Mouse (Mus musculus) adrenal gland, adult 18-20 months (tissue): ENCODE measurements around the gene Slc25a16. TPM values are rescaled to one million over a fixed set of nuclear protein-coding genes. Genes with fewer than 3 reads are reported as not detected.
"Not testable (repeated sequence)": the region's sequence is repeated elsewhere in the genome, so short reads cannot be mapped to it uniquely, and the experiment has no call there.

Source experiments
- DNase-seq, 2 experiments: peaks; one replicate each; pipeline ENCODE4 v3.0.0; 2021 to 2022; ENCODE audit warnings: low spot score in 2 of 2
- total RNA-seq, 2 experiments: library from RNA; stranded (reverse); gene quantifications; 1 replicate in 1 of 2; 2 replicates in 1 of 2; pipeline ENCODE4 v1.2.3; 2021

Slc25a16 gene
- total RNA-seq, 2 experiments from 2014 or later: 29.6 to 42.8 TPM

DNA sequence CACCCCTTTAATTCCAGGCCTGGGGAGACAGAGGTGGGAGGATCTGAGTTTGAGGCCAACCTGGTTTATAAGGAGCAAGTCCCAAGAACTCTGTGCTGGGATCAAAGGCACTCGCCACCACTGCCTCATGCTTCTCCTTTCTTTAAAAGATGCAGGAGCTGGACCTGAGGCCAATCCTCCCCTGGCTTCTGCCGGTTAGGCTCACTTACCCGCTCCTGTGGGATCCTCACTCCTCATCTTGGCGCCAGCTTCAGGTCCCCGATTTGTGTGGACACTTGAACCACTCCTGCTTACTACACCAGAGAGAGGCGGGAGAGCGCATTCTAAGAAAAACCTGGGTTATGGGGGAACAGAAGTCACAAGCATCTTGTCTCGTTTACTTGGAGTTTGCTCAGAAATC is 18.6 kb upstream of the Slc25a16 start:
- DNase-seq: no peak

DNA sequence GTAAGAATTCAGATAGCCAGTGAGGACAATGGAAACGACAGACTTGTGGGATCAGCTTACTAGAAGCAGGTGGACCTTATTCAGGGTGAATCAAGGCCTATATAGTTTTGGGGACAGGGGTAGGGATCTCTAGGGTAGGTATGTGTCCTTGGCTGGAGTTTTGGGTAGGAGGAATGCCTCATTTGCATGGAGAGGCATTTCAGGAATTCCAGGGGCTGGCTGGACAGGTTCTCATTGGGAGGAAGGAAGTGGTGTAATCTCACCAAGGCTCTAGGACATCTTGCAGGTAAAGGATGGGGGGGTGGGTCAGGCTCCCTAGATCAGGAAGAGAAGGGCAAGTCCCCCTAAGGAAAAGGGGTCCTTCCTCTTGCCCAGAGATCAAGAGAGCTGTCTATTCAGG is 17.6 kb upstream of the Slc25a16 start:
- DNase-seq: no peak

DNA sequence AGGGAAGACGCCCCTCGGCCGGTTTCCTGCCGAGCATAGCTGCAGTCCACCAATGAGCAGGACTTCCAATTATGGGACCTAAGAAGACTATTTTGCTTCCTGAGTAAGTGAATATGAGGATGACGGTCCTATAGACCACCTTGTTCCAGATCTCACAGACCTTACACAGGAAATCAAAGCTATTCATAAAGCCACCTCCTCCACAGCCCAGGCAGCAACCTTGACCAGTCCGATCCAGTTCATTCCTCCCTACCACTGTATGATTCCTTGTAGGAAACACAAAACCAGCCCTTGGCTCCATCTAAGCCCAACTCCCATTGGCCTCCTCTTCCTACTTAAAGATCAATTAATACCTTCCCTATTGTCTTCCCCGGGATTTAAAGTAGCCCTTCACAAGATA is 14.1 kb upstream of the Slc25a16 start:
- no peak for DNase-seq

DNA sequence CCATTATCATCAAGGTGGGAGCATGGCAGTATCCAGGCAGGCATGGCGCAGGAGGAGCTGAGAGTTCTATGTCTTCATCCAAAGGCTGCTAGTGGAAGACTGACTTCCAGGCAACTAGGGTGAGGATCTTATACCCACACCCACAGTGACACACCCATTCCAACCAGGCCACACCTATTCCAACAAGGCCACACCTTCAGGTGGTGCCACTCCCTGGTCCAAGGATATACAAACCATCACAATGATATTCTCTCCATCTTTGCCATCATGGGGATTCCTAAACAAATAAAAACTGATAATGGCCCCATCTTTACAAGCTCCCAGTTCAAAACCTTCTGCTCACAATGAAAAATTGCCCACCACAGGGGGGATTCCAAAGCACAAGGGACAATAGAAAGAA is 11.5 kb upstream of the Slc25a16 start, which contains the start of gene Tet1:
Gene Tet1 (minus strand): TSS at position 101 of the 400 bp plus-strand sequence.
- DNase-seq: not testable (repeated sequence)

DNA sequence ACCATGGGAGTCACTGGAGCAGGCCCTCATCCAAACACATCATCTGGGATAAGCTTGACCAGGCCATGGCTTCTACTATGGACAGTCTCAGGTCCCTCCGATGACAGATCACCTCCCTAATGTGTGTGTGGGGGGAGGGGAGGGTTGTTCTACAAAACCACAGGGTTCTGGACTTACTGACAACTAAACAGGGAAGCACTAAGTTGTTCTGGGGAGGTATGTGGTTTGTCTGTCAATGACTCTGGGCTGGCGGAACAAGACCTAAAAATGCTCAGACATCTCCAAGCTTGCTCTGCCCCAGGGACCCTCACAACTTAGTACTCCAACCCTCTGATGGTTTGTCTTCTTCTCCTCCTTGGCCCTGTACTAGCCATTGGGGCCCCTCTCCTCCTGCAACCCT is 9.3 kb upstream of the Slc25a16 start:
- DNase-seq: no peak

DNA sequence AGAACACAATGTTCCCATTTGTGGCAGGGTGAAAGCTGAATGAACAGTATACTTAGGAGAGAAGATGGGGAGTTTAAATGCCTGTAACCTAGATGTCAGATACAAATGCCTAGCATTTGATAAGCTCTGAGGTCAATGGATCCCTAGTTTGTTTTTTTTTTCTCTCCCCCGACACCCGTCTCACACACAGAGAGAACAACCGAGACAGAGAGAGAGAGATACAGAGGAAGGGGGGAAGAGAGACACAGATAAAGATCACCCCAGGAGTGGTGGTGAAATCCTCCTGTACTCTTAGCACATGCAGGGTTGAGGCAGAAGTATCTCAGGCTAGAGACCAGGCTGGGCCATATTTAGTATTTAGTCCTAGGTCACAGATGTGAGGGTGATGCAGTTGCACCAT is 1.4 kb upstream of the Slc25a16 start:
- no peak for DNase-seq

DNA sequence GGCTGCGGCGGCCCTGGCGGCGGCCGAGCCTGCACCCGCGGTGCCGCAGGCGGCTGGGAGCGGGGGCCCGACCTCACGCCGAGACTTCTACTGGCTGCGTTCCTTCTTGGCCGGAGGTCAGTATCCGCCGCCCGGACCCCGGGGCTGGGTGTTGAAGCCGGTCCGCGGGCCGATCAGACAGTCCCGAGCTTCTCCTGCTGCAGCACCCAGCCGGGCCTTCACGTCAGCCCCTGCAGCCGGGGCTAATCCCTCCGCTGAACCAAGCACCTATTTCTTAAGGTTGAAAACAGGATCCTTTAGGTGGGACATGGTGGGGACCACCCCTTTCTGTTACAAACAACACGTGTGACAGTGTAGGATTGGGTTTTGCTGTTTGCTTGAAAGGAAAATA is 328 bp downstream of the Slc25a16 start:
- no peak for DNase-seq

DNA sequence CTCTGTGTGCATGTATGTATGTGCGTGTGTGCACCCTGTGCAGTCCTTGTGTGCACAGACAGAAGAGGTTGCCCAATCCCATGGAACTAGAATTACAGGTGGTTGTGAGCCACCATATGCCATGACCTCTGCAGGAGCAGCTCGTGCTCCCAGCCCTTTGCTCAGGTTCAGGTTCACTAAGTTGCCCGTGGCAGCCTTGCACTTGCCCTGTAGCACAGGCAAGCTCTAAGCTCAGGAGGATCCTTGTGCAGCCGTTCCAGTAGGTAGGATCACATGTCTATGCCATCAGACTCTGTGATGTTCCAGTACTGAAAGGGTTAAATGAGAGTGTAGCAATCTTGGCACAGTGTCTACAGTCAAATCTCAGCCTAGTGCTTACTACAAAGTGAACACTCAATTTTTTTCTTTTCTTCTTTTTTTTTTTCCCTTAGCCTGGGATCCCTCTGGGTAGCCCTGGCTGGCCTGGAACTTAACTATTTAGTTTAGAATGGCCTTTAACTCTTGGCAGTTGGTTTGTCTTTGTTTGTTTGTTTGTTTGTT is 3.7 kb downstream of the Slc25a16 start:
- DNase-seq: no peak

DNA sequence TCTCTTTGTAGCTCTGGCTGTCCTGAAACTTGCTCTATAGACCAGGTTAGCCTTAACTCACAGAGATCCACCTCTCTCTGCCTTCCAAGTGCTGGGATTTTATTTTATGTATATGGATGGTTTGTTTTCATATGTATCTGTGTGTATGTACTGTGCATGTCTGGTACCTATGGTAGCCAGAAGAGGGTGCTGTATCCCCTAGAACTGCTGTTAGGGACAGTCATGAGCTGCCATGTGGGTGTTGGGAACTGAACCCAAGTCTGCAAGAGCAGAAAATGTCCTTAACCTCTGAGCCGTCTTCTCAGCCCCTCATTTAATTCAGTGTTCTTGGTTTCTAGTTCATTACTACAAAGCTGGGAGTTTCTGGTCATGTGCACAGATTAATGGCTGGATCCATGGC is 11.9 kb downstream of the Slc25a16 start:
- DNase-seq: no peak

DNA sequence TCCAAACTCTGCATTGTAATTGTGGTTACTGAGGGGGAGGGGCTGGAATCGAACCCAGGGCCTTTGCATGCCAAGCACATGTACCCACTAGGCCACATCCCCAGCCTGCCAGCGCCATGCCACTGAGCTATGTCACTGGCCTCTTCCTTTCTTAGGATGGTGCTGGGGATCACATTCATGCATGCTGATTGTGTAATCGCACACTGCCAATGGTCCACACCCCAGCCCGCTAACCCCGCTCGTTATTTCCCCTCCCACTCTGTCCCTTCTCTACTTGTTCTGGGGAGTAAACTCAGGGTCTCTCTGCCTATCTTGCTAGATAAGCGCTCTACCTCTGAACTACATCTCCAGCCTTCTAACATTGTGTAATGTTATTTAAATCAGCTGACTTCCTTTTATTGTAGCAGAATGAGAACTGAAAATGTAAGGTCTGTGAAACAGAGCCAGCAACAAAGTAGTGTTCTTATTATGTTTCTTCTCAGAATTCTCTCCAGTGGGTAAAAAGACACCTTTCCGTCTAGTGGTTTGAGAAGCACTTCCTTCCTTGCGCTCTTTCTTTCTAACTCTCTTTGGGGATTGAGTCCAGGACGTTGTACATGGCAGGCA is 24.6 kb downstream of the Slc25a16 start:
- no peak for DNase-seq

DNA sequence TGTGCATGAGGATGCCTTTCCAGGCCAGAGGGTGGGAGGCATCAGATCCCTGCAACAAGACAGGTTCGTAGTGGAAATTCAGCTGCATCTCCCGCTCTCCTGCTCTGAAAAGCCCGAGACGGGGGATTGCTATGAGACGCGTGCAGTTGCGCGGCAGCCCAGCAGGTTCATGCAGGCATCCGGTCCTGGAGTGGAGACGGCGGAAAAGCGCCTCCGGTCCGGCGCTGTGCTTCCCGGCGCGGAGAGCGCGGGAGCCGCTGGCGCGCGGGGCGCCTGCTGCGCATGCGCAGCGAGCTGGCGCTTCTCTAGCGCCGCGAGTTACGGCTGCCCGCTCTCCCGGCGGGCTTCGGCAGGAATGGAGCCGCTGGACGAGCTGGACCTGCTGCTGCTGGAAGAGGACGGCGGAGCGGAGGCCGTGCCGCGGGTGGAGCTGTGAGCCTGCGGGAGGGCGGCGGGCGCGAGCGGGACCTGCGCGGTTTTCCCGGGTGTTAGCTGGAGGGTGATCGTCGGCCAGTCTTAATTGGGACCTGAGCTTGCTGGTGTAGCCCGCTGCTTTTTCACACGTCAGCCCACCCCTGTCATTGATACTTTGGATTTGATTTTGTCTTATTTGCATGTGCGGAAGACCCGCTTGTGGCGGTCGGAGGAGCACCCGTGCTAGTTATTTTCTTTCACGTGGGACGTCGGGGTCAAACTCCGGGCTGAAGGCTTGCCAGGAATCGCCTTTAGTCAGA is 26.5 kb downstream of the Slc25a16 start, which contains the start of gene Dna2:
Gene Dna2 (plus strand): TSS at position 289 of the 734 bp plus-strand sequence.
- DNase-seq: peak; percentile 72 to 73

DNA sequence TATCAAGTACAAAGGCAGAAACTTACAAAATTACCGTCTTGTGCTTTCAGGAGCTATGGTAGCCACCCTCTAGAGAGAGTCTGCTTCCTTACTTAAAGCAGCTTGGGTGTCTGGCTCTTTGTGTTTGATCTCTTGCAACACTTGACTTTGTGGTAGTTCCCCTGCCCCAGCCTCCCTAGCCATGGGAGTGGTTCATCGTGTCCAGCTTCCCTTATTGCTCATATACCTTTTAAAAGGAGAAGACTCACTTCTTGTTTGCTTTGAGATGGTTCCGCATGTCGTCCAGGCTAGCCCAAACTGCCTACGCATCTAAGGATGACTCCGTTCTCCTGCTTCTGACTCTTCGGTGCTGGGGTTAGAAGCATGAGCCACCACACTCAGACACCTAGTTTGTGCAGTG is 28.1 kb downstream of the Slc25a16 start:
- no peak for DNase-seq

DNA sequence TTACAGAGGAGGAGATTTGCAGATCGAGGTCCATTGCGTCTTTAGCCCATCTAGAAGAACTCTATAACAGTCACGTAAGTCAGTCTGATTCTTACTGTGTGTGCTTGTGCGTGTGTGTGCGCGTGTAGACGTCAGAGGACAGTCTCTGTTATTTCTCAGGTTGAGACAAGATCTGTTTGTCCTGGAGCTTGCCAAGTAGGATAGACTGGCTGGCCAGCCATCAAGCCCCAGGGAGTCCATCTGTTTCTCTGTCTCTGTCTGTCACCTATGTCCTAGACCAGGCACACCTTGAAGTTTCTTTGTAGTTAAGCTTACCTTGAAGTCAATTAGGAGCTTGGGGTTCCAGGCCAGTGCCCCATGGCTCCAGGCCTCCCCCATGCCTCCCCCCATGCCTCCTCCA is 43.5 kb downstream of the Slc25a16 start:
- no peak for DNase-seq

DNA sequence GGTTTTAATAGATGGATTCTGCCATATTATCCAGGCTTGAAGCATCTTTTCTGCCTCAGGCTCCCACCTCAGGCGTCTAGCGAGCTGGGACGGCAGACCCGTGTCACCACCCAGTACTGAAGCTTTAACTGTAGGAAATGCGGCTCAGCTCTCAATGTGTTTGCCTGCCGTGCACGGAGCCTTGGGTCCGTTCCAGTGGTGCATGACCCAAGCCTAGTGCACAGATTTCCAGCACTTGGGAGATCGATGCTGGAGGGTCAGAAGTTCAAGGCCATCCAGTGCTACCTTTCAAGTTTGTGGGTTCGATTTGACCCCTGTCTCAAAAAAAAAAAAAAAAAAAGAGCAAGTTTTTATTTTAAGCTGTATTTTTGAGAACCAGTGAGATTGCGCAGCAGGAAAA is 45.4 kb downstream of the Slc25a16 start:
- no peak for DNase-seq

DNA sequence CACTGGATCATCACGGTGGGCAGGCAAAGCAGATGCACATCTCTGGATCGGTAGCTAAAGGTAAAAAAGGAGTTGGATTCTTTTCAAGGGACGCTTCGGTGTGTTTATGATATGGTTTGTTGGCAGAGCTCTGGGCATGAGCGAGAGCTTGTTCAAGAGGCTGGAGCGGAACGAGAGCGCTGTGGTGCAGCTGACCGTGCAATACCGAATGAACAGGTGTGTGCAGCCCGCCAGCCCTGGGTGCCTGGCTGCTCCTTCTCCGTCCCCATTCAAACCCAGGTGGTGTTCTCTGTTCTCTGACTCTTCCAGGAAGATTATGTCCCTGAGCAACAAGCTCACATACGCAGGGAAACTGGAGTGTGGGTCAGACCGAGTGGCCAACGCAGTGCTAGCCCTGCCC is 45.9 kb downstream of the Slc25a16 start:
- DNase-seq: no peak

DNA sequence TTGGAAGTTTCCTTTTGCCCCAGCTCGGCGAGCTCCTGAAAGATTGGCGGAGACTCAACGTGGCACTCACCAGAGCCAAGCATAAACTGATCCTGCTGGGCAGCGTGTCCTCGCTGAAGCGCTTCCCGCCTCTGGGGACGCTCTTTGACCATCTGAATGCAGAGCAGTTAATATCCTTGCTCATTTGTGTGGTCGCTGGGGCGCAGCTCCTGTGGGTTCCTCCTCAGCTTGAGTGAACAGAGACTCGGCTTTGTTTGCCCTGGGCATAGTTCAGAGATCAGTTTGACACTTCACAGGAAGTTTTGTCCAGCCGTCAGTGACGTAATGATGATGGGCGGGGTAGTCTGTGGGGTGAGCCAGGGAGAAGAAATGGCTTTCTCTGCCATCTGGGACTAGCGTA is 51.4 kb downstream of the Slc25a16 start:
- DNase-seq: no peak

DNA sequence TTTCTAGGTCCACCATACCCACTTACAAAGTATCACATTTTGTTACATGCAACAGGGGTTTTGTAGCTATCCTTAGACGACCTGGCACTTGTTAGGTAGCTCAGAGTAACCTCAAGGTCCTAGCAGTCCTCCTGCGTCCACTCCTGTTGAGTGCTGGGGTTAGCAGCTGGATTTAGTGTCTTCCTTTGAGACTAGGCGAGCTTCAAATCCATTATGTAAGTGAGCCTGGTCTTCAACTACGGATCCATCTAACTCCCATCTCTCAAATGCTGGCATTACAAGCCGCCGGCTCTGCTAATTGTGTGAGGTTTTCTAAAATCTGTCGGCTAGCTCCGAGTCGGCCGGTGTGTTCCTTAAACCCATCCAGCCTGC is 59.2 kb downstream of the Slc25a16 start:
- no peak for DNase-seq

DNA sequence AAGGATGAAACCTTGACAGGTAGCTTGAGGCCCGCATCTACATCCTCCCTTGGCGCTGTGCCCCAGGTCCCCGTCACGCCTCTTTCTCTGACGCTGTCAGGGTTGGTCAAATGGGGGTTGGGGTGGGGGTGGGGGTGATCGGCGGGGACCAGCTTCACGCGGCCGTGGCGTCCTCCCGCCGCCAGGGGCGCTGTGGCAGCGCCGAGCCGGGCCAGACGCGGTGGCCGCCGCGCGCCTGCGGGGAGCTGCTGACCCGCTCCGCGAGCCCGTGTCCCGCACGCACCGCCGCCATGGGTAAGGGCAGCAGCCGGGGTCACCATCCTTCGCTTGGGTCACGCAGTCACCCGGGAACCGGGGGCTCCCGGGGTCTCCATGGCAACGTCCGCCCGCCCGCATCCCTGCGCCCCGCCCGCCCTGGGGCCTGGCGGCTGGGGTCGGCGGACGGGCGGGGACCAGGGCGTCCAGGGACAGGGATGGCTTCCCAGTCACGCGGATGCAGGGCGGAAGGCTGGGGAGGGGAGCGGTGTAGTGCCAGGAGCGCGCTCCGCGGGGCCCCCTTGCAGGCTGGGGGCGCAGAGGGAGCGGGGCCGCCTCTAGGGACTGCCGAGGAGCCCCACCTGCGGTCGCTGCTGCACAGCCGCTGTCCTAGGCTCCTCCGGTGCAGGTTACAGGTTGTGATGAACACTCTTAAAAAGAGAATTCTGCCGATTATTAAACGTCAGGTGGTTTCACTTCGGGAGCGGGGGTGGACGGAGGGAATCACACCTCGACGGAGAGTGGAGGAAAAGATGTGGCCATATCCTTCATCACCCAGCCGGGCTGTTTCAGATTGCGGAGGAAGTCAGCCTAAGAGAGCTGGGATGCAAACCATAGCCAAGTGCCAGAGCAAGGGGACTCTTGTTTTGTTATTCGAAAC is 59.9 kb downstream of the Slc25a16 start, which contains the start of gene Rufy2:
Gene Rufy2 (plus strand): TSS at position 185 of the 916 bp plus-strand sequence.
- peak; percentile 82 to 89 for DNase-seq

DNA sequence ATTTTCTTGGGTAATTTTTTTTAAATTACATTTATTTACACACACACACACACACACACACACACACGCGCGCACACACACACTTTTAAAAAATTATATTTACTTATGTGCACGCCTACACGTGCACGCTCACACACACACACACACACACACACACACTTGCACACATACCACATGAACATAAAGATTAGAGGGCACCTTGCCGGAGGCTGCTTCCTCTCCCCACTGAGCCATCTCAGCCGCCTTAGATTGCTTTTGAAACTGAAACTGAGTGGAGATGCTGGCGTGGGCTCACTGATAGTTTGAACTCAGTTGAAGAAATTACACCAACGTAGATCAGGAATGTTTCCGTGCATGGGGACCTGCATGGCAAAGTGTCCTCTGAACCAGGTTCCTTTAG is 63.6 kb downstream of the Slc25a16 start:
- no peak for DNase-seq

DNA sequence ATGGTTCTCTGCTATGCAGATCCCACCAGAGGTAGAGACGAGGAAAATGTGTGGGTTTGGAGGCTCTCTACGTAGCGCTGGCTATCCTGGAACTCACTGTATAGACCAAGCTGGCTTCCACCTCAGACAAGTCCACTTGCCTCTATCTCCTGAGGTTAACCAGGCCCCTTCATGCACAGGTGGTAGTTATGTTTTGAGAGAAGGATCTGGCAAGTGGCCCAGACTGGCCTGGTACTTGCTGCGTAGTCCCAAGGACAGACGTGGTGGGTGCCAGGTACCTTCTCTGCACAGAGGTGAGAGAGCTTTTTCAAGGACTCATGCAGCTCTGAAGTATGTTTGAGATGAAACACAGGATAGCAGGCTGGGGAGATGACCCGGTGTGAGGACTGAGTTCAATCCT is 64.1 kb downstream of the Slc25a16 start:
- no peak for DNase-seq

DNA sequence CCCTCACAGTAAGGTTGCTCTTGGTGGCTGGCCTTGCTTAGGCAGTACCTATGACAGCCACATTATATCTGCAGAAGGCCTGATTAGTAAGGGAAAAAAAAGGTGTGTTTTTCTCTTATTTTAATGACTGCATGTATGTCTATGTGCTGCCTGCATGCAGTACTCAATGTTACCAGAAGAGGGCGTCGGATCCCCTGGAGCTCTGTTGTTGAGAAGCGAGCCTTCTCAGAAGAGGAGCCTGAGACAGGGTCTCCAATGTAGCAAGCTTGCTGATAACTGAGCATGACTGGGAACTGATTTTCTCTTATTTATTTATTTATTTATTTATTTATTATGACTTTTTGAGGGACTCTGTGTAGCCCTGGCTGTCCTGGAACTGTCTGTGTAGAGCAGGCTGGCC is 66.9 kb downstream of the Slc25a16 start:
- DNase-seq: peak in 1 of 2 experiments; percentile 39
